Mouse (Mus musculus): ENCODE data around the gene Slc5a11.

Gene Slc5a11

DNA sequence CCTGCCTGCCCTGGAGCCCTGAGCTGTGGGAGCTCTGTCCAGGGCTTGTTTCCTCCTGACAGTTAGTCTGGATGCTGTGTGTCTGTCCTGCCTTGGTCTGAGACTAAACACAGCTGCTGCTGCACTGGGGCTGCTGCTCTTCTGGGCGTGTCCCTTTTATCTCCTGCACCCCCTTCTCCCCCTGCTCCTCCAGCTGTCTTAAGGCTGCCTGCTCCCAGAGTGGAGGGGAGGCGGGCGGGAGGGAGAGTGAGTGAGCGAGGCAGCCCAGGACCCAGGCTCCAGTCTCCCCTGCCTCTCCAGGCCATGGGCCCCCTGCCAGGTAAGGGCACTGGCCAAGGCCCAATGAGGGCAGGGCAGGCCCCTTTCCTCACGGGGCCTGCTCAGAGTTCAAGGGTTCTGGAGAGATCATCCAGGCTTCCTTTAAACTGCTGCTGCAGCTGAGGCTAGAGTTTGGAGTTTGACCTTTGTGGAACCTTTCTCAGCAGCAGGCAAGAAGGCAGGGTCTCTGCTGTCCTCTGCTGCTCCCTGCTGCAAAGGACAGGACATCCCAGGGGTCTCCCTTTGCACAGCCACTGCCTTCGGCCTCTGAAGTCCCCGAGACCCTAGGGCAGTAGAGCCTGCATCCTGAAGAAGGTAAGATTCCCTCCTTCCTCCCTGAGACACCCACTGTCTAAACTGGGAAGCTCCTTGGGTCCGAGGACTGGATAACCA is at the start of gene Slc5a11:
Slc5a11 (plus strand) TSS at position 416 of the 711 bp plus-strand sequence.
- DNase-seq (ENCODE audit: low spot score) = no peak

DNA sequence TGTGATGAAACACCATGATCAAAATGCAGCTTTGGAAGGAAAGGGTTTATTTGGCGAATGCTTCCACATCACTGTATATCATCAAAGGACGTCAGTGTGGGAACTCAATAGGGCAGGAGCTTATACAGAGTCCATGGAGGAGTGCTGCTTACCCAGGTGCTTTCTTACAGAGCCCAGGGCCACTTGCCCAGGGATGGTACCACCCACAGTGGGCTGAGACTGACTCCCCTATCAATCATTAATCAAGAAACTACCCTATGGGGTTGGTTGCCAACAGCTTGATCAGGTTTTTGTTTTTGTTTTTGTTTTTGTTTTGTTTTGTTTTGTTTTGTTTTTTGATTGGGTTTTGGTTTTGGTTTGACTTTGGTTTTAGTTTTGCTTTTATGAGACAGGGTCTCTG is 47.1 kb upstream of the Slc5a11 start:
- DNase-seq (ENCODE audit: low spot score) = no peak

DNA sequence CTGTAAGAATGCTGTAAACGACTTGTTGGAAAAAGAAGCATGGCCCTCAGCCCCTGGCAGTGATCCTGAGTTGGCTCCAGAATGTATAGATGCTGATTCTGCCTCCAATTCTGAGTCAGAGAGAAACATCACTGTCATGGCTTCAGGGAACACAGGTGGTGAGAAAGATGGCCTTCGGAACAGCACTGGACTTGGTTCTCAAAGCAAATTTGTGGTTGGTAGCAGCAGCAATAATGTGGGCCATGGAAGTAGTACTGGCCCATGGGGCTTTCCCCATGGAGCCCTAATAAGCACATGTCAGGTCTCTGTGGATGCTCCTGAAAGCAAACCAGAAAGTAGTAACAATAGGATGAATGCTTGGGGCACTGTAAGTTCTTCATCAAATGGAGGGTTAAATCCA is 45.0 kb upstream of the Slc5a11 start:
- no peak for DNase-seq (ENCODE audit: low spot score)

DNA sequence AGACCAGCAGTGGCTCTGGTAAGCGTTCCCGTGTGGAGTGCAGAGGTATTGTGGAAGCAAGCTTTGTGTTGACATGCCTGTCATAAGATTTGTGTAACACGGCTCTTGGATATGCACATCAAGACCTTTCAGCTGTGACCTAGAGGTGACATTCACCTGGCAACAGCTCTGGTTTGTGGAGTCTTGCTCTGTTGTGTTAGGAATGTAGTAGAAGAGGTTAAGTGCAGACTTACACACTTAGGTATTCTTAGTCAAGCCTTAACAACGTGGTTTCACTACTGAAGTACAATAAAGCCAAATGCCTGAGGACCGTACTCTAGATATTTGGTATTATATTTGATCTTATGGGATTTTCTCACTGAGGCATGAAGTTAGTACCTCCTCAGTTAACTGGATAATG is 42.5 kb upstream of the Slc5a11 start:
- DNase-seq (ENCODE audit: low spot score) = no peak

DNA sequence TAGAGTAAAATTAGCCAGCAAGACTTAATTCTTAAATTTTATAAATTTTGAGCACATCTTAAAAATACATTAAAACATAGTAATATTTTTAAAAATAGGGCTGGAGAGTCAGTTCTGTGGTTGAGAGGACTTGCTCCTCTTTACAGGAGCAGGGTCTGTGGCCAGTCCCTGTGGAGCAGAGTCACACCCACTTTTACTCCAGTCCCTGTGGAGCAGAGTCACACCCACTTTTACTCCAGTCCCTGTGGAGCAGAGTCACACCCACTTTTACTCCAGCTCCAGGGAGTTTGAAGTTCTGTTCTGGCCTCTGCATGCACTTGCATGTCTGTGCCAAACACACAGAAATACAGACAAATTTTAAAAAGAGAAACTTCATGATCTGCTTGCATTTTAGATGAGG is 37.4 kb upstream of the Slc5a11 start:
- DNase-seq (ENCODE audit: low spot score) = no peak

DNA sequence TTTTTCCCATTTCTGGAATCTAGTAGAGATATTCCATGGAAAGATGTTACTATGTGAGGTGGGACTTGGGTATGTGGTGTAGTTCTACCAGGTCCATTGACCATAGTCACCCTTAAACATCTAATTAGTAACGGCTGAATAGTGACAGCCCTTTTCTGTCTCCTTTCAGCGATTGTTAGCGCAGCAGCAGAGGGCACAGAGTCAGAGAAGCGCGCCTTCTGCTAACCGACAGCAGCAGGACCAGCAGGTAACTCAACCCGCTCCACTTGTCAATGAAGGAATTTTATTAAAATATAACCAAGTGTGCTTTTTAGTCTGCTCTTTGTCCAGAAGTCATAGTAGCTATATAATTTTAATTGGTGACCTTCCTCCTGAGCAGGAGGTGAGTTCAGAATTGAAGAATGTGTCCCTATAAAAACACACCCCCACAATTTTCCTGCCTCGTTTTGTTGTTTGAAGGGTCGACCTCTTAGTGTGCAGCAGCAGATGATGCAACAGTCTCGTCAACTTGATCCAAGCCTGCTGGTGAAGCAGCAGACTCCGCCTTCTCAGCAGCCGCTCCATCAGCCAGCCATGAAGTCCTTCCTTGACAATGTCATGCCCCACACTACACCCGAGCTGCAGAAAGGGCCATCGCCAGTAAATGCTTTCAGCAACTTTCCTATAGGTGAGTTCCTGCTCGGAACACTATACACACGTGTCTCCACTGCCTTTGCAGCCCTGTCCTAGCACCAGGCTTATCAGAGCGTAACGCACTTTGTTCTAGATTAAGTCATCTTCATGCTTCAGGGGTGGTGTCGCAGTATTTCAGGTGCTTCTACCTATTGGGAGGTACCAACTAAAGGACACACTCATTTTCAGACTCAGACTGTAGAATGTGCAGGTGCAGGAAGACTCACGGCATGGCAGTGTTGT is 32.5 kb upstream of the Slc5a11 start:
- no peak for DNase-seq (ENCODE audit: low spot score)

DNA sequence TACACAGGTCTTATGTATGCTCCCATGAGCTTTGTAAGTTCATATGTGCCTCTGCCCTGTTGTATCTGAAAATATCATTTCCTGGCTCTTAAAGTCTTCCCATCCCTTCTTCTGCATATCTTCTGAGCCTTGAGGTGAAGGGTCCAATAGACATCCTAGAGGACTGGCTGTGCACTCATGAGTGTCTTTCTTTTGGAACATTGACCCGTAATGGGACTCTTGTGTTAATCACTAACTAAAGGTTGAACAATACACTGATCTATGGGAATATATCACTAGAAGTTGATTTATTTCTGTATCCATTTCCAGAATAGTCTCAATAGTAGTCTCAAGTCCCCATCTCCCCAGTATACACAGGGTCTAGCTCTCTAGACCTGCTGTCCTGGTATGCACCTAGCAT is 29.7 kb upstream of the Slc5a11 start:
- no peak for DNase-seq (ENCODE audit: low spot score)

DNA sequence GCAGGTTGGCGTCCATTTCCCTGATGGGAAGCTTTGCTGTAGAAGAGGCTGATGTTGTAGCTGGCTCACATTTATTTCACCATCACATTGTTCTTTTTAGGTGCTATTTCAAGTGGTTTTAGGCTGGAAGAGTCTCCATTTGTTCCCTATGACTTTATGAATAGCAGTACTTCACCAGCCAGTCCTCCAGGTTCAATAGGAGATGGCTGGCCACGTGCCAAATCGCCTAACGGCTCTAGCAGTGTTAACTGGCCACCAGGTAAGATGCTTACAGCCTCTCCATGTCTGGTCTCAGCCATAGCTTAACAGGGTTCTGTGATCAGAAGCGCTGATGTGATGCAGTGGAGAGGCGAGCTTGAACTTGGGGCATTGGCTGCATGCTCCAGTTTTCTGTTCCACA is 28.1 kb upstream of the Slc5a11 start:
- DNase-seq (ENCODE audit: low spot score) = no peak

DNA sequence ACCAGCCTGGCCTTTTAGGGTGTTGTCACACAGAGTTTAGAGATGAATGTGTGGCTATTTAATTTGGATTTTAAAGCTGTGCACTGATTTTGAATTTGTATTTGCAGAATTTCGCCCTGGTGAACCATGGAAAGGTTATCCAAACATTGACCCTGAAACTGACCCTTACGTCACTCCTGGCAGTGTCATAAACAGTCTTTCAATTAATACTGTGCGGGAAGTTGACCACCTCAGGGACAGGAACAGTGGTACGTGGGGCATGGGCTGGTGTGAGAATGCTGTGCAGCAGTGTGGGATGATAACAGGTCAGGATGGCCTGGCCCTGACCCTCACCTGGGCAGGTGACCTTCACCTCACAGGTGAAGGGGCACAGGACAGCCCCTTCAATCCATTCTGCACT is 27.3 kb upstream of the Slc5a11 start:
- DNase-seq (ENCODE audit: low spot score) = no peak

DNA sequence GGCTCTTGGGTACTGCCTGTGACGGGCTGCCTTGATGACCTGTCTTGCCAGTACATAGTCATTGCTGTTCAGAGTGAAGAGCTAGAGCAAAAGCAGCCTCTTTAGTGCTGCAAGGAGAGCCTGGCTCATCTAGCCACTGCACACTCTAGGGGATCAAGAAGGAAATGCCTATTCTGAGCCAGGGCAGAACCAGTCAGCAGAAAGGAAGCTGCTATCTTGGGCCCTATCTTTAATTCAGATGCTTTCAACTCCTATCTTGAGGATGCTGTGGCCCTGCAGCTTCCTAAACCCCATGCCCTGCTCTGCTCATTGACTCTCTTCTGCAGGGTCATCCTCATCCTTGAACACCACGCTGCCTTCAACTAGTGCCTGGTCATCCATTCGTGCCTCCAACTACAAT is 26.1 kb upstream of the Slc5a11 start:
- DNase-seq (ENCODE audit: low spot score) = no peak

DNA sequence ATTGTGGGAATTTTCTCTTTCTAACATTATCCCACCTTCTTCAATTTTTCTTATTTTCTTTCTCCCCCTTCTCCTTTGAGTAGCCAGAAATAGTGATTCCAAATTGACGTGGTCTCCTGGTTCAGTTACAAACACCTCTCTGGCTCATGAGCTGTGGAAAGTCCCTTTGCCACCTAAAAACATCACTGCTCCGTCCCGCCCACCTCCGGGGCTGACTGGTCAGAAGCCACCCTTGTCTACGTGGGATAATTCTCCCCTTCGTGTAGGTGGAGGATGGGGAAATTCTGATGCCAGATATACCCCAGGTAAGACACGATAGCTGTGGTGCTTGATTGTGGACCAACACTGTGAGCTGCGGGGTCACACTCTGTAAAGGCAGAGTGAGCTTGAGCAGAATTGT is 24.8 kb upstream of the Slc5a11 start:
- no peak for DNase-seq (ENCODE audit: low spot score)

DNA sequence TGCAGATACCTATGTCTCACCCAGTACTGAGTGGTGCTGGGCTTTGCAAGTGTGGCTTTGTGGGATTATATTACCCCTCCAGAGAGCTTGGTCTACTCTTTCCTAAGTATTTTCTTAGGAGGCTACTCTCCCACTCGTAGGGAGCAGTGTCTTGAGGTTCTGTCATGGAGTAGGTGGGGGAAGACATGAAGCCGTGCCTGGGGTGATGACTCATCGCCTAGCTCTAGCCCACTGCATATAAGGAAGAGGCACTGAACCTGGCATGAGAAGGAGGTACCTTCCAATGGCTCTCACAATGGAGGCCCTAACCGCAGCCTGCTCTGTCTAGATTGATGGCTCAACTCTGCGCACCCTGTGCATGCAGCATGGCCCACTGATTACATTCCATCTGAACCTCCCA is 22.8 kb upstream of the Slc5a11 start:
- no peak for DNase-seq (ENCODE audit: low spot score)

DNA sequence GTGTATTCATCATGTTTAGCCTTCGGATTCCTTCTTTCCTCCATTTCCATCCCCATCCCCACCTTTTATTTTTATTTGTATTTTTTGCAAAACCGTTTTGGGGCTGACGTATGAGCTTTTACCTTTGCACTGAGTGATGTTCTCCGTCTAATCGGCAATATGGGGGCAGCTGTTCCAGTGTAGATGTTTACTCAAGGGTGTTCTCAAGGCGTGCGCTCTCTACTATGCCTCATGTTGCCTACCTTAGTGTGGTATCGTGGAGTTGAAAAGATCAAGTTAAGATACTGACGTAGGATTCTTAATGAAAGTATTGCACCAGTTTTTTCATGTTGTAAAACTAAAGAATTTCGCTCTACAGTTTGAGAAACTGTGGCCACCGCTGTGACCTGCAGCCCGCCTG is 21.4 kb upstream of the Slc5a11 start:
- DNase-seq (ENCODE audit: low spot score) = no peak

DNA sequence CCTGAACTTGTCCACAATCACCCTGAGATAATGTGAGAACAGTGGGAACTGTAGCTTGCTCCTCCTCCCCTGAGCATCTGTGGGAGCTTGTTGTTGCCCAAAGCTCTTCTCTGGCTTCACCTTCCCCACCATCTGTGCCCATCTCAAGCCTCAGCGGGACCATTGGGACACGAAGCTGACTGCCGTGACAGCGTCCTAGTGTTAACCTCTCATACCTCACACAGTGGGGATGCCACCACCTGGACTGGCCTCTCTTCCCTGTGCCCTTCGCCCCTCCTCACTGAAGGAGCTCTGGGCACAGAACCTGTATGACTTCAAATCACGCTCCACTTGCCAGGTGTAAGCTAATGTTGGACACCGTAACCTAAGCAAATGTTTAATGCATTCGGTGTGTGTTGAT is 19.9 kb upstream of the Slc5a11 start:
- no peak for DNase-seq (ENCODE audit: low spot score)

DNA sequence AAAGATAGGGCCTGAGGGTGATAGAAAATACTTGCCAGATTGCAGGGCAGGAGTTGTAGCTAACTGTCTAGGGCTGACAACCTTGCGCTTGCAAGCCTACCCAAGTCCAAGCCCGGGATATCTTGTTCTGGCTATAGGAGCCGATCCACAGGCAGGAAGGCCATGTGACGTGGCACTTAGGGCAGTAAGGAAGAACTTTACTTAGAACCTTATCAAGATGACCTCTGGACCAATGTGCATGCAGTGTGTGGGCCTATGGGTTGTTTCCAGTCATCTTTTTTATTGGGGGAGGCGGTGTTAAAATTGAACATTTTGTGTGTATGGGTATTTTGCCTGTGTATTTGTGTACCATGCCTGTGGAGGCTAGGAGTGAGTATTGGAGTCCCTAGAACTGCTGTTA is 18.1 kb upstream of the Slc5a11 start:
- no peak for DNase-seq (ENCODE audit: low spot score)

DNA sequence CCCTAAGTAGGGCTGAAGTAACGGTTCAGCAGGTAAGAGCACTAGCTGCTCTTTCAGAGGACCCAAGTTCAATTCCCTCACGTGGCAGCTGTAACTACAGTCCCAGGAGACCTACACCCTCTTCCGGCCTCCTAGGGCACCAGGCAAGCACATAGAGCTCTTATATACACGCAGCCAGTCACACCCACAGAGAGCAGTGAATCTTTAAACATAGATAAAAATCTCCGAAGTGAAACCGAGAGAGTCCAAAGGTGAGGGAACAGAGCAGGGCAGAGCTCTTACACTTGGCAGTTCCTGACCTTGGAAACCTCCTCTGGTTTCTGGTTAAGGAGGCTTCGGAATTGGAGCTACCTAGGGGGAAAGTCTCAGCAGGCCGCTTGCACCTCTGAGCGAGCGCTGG is 15.9 kb upstream of the Slc5a11 start:
- no peak for DNase-seq (ENCODE audit: low spot score)

DNA sequence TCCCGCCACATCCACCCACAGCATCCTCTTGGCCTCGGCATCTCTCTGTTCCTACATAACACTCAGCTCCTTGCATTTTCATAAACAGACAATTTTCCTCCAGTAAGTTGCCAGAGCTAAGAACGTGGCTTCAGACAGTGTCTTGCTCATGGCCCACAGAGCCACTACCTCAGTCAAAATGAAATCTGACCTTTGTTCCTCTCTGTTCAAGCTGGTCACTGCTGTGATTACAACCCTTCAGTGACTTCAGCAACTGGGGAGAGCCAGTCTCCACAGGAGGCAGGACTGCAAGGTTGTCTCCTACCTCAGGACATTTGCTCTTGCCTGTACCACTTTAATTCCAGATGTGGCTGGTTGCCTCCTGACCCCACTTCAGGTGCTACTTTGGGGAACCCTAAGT is 15.4 kb upstream of the Slc5a11 start:
- DNase-seq (ENCODE audit: low spot score) = no peak

DNA sequence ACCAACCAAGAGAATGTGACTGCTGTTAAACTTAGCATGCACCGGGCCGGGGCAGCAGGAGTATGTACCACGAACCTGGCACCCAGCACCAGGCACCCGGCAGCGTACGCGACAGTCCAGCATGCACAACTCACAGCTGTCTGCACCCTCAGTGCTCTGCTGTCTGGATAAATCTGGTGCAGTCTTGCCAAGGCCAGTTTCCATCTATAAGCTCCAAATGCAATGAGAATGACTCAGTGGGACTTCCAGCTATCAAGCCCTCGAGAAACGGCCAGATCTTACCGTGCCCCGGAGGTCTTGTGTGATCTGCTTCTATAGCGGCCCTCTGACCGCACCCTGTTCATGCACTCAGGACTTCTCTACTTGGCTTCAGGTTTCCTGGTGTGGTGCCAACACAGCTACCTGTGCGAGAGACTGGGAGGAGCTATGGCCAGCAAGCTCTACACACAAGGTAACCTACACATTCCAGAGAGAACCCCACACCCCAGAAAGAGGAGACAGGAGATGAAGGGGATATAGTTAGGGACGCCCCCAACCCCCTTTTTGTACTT is 14.8 kb upstream of the Slc5a11 start:
- no peak for DNase-seq (ENCODE audit: low spot score)

DNA sequence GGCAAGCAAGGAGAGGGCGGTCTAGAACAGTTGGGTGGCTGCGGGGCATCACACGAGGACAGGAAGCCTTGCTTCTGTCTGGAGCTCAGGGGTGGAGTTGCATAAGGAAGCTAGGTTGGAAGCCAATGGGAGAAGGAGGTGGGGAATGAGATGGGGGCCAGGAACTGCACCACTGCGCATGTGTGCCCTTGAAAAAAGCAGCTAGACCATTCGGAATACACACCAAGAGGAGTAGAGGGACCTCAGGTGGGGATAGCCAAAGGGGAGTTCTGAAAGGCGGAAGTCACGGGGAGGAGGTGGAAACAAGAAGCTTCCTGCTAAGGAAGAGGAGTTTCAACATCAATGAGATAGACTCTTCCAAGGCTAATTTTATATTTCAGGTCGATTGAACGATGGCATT is 13.9 kb upstream of the Slc5a11 start:
- no peak for DNase-seq (ENCODE audit: low spot score)

DNA sequence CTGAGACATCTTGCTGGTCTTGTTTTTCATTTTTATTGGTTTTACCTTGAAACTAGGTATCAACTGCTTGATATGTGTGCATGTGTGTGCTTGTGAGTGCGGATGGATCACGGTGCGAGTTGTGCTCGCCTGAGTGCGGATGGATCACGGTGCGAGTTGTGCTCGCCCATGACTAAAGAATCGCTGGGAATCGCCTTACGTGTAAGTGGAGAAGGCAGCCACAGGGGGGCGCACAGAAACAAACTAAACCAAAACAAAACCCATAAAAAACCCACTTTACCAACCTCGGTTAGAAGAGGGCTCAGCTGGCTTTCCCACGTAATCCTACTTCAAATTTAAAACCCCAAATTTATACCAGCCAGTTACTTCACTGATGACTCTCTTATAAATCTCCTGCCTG is 9.3 kb upstream of the Slc5a11 start:
- peak; percentile 50 for DNase-seq (ENCODE audit: low spot score)

DNA sequence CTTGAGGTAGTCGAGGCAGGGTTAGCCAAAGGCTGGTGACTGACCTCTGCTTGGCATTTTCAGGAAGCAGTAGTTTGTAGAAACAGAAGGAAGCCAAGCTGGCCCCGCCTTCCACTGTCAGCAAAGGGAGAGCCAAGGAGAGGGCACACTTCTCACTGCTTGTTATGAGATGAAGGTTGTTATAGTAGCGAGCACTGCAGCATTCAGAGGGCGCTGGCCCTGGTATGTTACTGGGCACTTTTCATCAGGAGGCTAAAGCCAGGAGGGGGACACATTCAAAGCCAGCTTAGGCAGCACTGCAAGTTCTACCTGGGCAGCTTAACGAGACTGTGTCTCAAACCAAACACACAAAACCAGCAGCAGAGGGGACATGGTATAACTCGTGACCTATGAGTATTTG is 7.0 kb upstream of the Slc5a11 start:
- DNase-seq (ENCODE audit: low spot score) = no peak

DNA sequence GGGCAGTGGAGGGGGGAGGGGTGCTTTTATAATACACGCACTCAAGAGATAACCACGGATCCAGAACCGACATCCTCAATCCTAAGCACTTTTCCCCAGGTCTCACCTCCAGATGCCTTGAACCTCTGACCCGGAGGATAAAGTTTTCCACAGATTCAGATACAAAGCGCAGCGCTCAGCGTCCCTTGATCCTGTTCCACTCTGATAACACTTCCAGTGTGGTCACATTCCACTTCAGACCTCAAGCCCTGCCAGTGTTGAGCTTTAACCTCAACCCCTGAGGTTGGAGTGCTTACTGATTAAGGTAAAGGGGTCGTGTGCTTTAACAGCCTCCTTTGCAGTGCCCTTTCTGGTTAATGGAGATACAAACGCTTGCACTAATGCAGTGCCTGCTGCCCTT is 4.7 kb upstream of the Slc5a11 start:
- no peak for DNase-seq (ENCODE audit: low spot score)

DNA sequence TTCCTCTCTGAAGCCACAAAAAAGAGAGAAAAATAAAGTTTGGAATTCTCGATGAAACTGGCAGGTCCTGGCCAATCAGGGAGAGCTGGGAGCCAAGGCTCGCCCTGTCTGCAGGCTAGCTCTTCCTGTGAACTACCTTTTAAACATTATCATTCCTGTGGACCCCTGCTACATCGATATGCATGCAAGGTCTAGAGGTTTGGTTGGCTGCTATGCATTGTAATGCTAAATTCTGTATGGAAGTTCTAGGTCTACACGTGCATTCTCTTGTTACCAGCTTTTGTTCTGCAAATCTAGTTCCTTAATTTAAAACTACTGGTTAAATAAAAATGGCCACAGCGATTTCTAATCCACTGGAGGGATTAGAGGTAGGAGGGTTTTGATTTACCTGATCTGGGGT is 3.1 kb upstream of the Slc5a11 start:
- no peak for DNase-seq (ENCODE audit: low spot score)

Data from ovary, postnatal 36 days (tissue).